Mouse (Mus musculus) adrenal gland (tissue): ENCODE data around the gene Brd3.

Source experiments
- intact Hi-C: fragments of 180-260 bp; cut with DNase I; formaldehyde crosslinking; loops from one replicate; pipeline ENCODE4 v1.15.1; 2025

Gene Brd3

GRCm38 (mm10) chr2:27432599-27432998 is 74.9 kb downstream of the Brd3 start:
- intact Hi-C loops, result no loop called here

- intact Hi-C loops, result no loop called here
Observed at GRCm38 (mm10) chr2:27430621-27431020, 76.8 kb downstream of the Brd3 start.

GRCm38 (mm10) chr2:27428071-27428470 is 79.4 kb downstream of the Brd3 start:
- intact Hi-C loops, result loop anchor here (2.0 kb wide), 2 partner anchors 139 to 147 kb away; no protein-coding TSS in a partner anchor

GRCm38 (mm10) chr2:27426855-27427457 is 80.5 kb downstream of the Brd3 start, which contains the start of gene Vav2:
Vav2 (minus strand) TSS chr2:27427033.
- intact Hi-C loops, result no loop called here

GRCm38 (mm10) chr2:27426406-27426854 is 81.0 kb downstream of the Brd3 start:
- intact Hi-C loops, result no loop called here

- intact Hi-C loops, result no loop called here
Observed at GRCm38 (mm10) chr2:27425751-27426405, 81.6 kb downstream of the Brd3 start.

- intact Hi-C loops, result no loop called here
Observed at GRCm38 (mm10) chr2:27425161-27425611, 82.3 kb downstream of the Brd3 start.

- intact Hi-C loops, result loop anchor here (5.0 kb wide), 1 partner anchor 81 kb away; no protein-coding TSS in a partner anchor
Observed at GRCm38 (mm10) chr2:27423596-27423995, 83.9 kb downstream of the Brd3 start.

- intact Hi-C loops, result loop anchor here (5.0 kb wide), 1 partner anchor 79 kb away; no protein-coding TSS in a partner anchor
Observed at GRCm38 (mm10) chr2:27421293-27422068, 86.0 kb downstream of the Brd3 start.

- intact Hi-C loops, result no loop called here
Observed at GRCm38 (mm10) chr2:27418577-27419070, 88.8 kb downstream of the Brd3 start.

- intact Hi-C loops, result no loop called here
Observed at GRCm38 (mm10) chr2:27417648-27418153, 89.8 kb downstream of the Brd3 start.

- intact Hi-C loops, result no loop called here
Observed at GRCm38 (mm10) chr2:27416425-27416824, 91.0 kb downstream of the Brd3 start.

GRCm38 (mm10) chr2:27415060-27415783 is 92.2 kb downstream of the Brd3 start:
- intact Hi-C loops, result no loop called here

- intact Hi-C loops, result no loop called here
Observed at GRCm38 (mm10) chr2:27413936-27414657, 93.4 kb downstream of the Brd3 start.

- intact Hi-C loops, result no loop called here
Observed at GRCm38 (mm10) chr2:27413582-27413935, 93.9 kb downstream of the Brd3 start.

GRCm38 (mm10) chr2:27412245-27412800 is 95.1 kb downstream of the Brd3 start:
- intact Hi-C loops, result no loop called here

GRCm38 (mm10) chr2:27411688-27412174 is 95.7 kb downstream of the Brd3 start:
- intact Hi-C loops, result no loop called here

- intact Hi-C loops, result no loop called here
Observed at GRCm38 (mm10) chr2:27410518-27411140, 96.8 kb downstream of the Brd3 start.

GRCm38 (mm10) chr2:27408194-27408593 is 99.3 kb downstream of the Brd3 start:
- intact Hi-C loops, result no loop called here
